Mouse (Mus musculus): ENCODE measurements around the gene Mdm4. TPM values are rescaled to one million over a fixed set of nuclear protein-coding genes. Genes with fewer than 3 reads are reported as not detected.
"Not testable (repeated sequence)": the region's sequence is repeated elsewhere in the genome, so short reads cannot be mapped to it uniquely, and the experiment has no call there.

Mdm4 gene
- polyA plus RNA-seq, 1 experiment from 2014 or later = 31.9 TPM

- Histone ChIP-seq H3K36me3 (peaks cover 96% of the 10 kb centered on the region), H3K27ac (no peak overlapping the region), H3K4me1 (replicated peaks) (no peaks in the 10 kb centered on the region), H3K4me3 (no peak overlapping the region), H3K27me3 (ENCODE audit: insufficient read depth, poor library complexity, severe bottlenecking) (no peaks in the 10 kb centered on the region), H3K9me3 (no peaks in the 10 kb centered on the region)
- DNase-seq (ENCODE audit: low spot score) = no peak
- 93% methylated on average over 12 of the region's 13 CpGs for WGBS
Measured at GRCm38 (mm10) chr1:133011955-133012841, 18.2 kb downstream of the Mdm4 start.

GRCm38 (mm10) chr1:133006571-133006970 lies 23.8 kb downstream of the Mdm4 start:
- WGBS = 91% methylated on average over 3 of the region's 3 CpGs

DNA sequence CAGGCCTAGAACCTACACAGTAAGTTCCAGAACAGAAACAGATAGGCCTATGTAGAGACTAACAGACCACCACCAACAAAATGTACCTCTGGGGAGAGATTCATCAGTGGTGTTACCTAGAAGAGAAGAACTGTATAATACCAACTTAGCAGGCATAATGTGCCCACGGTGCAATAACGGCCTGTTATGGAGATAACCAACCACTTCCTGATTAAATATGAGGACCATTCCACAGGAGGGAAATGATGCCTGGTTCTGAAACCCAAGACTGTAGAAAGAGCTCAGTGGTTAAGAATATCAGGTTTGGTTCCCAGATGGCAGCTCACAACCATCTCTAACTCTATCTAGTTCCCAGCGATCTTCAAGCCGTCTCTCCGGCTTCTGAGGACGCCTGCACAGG lies 30.0 kb downstream of the Mdm4 start:
- 96% methylated on average over 6 of the region's 6 CpGs for WGBS
- peaks cover 100% of the 10 kb centered on the region for H3K36me3 ChIP-seq
- H3K27ac ChIP-seq = no peak overlapping the region

More at GRCm38 (mm10) chr1:133006571-133006970, 23.8 kb downstream of the Mdm4 start:
- peaks cover 98% of the 10 kb centered on the region for H3K36me3 ChIP-seq
- H3K27ac ChIP-seq = no peak overlapping the region
- no peaks in the 10 kb centered on the region for H3K9me3 ChIP-seq
- no peak for DNase-seq (ENCODE audit: low spot score)
- H3K4me1 ChIP-seq (replicated peaks) = no peaks in the 10 kb centered on the region
- H3K4me3 ChIP-seq = no peak overlapping the region
- no peaks in the 10 kb centered on the region for H3K27me3 ChIP-seq (ENCODE audit: insufficient read depth, poor library complexity, severe bottlenecking)

DNA sequence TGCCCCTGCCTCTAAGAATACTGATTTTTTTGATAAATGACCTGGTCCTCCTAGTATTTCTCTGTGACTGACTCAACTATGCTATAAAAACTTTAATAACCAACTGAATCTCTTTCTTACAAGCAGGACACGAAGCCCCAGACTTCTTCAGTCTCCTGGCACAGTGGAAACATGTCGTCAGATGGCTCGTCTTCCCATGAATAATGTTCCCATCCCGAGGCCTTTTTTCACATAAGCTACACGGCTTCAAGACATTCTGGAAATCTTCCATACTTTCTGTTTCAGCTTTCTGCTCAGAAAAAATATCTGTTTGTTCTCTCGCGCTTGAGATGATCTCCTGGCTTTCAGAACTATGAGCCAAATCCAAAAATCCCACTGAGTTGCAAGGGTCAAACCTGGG lies 38.8 kb downstream of the Mdm4 start:
- WGBS = 96% methylated on average over 7 of the region's 7 CpGs
- Histone ChIP-seq H3K4me3 (no peak overlapping the region), H3K36me3 (peaks cover 97% of the 10 kb centered on the region), H3K27ac (no peak overlapping the region), H3K27me3 (ENCODE audit: insufficient read depth, poor library complexity, severe bottlenecking) (no peaks in the 10 kb centered on the region), H3K9me3 (no peaks in the 10 kb centered on the region), H3K4me1 (replicated peaks) (no peaks in the 10 kb centered on the region)
- no peak for DNase-seq (ENCODE audit: low spot score)

More for the DNA sequence above, 30.0 kb downstream of the Mdm4 start:
- Histone ChIP-seq H3K9me3 (no peaks in the 10 kb centered on the region), H3K4me1 (replicated peaks) (no peaks in the 10 kb centered on the region), H3K27me3 (ENCODE audit: insufficient read depth, poor library complexity, severe bottlenecking) (no peaks in the 10 kb centered on the region), H3K4me3 (no peak overlapping the region)
- no peak for DNase-seq (ENCODE audit: low spot score)

GRCm38 (mm10) chr1:132990733-132991132 lies 39.6 kb downstream of the Mdm4 start:
- WGBS = 97% methylated on average over 3 of the region's 3 CpGs

DNA sequence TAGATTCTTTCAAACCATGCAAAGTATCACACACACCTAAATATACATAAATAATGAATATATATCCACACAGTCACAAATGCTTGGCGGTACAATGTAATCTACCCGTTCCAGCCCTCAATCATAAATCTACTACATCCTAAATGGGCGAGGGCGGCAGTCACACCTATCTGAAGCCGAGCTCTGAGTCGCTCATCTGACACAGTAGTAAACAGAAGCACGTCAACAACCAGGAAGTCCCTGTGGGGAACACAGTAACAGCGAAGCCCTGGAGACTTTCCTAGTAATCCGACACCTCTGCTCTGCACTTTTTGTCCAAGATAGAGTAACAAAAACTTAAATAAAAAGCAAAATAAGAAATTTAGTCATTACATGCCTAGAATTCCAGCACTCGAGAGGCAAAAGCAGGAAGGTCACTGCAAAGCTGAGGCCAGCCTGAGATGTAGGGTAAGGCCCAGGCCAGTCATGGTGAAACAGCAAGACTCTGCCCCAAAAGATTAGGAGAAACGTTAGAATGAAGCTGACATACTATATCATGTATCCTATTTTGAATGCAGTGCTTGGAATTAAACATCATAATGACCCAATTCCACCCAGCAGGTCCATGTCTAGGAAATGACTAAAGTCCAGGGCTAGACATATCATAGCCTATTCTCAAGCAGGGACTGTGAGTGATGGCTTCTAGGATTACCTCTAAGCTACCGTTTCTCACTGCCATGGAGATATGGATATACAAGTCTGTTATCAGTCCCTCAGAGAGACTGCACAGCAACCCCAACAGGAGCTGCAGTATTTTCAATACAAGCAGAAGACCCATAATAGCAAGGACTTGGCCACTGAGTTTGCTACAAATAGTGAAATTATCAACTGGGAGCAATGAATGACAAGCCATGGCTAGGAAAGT lies 41.6 kb downstream of the Mdm4 start:
- not testable (repeated sequence) for DNase-seq (ENCODE audit: low spot score); H3K27ac ChIP-seq; H3K27me3 ChIP-seq (ENCODE audit: insufficient read depth, poor library complexity, severe bottlenecking); H3K4me3 ChIP-seq; H3K4me1 ChIP-seq (replicated peaks); H3K9me3 ChIP-seq
- H3K36me3 ChIP-seq = peaks cover 97% of the 10 kb centered on the region
- 87% methylated on average over 12 of the region's 12 CpGs for WGBS

More at GRCm38 (mm10) chr1:132990733-132991132, 39.6 kb downstream of the Mdm4 start:
- no peak for DNase-seq (ENCODE audit: low spot score)
- Histone ChIP-seq H3K27ac (no peak overlapping the region), H3K36me3 (peaks cover 97% of the 10 kb centered on the region), H3K27me3 (ENCODE audit: insufficient read depth, poor library complexity, severe bottlenecking) (no peaks in the 10 kb centered on the region), H3K4me3 (no peak overlapping the region), H3K9me3 (no peaks in the 10 kb centered on the region), H3K4me1 (replicated peaks) (no peaks in the 10 kb centered on the region)

- no peak overlapping the region for H3K27ac ChIP-seq
- peak; percentile 73 for DNase-seq (ENCODE audit: low spot score)
- H3K27me3 ChIP-seq (ENCODE audit: insufficient read depth, poor library complexity, severe bottlenecking) = no peaks in the 10 kb centered on the region
- no peaks in the 10 kb centered on the region for H3K4me1 ChIP-seq (replicated peaks)
- H3K9me3 ChIP-seq = no peaks in the 10 kb centered on the region
- peaks cover 82% of the 10 kb centered on the region for H3K36me3 ChIP-seq
- H3K4me3 ChIP-seq = no peak overlapping the region
- 61% methylated on average over 7 of the region's 7 CpGs for WGBS
Measured at GRCm38 (mm10) chr1:132982728-132983127, 47.6 kb downstream of the Mdm4 start.

GRCm38 (mm10) chr1:132981232-132981631 lies 49.1 kb downstream of the Mdm4 start:
- Histone ChIP-seq H3K9me3 (no peaks in the 10 kb centered on the region), H3K36me3 (peaks cover 77% of the 10 kb centered on the region), H3K4me1 (replicated peaks) (no peaks in the 10 kb centered on the region), H3K27ac (no peak overlapping the region), H3K4me3 (no peak overlapping the region), H3K27me3 (ENCODE audit: insufficient read depth, poor library complexity, severe bottlenecking) (no peaks in the 10 kb centered on the region)
- no peak for DNase-seq (ENCODE audit: low spot score)
- 94% methylated on average over 6 of the region's 6 CpGs for WGBS

- no peaks in the 10 kb centered on the region for H3K27me3 ChIP-seq (ENCODE audit: insufficient read depth, poor library complexity, severe bottlenecking)
- H3K9me3 ChIP-seq = no peaks in the 10 kb centered on the region
- H3K4me3 ChIP-seq = no peak overlapping the region
- no peaks in the 10 kb centered on the region for H3K4me1 ChIP-seq (replicated peaks)
- no peak for DNase-seq (ENCODE audit: low spot score)
- peaks cover 44% of the 10 kb centered on the region for H3K36me3 ChIP-seq
- 88% methylated on average over 1 of the region's 1 CpGs for WGBS
- H3K27ac ChIP-seq = no peak overlapping the region
Measured at GRCm38 (mm10) chr1:132977402-132977801, 53.0 kb downstream of the Mdm4 start.

DNA sequence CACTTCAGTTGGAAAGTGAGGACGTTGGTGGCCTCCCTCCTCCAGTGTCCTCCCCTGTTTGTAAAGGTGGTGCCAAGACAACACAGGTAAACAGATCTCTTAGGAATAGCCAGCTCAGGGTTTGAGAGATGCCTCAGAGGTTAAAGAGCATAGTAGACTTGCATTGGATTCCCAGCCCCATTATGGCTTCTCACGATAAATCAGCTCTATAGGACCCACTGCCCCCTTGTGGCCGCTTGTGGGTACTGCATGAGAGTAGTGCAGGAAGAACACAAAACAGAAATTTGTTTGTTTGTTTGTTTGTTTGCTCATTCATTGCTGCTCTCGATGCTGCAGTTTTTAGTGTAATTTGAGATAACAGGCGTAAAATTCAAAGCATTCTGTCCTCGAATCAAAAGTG lies 61.7 kb downstream of the Mdm4 start:
- Histone ChIP-seq H3K36me3 (no peaks in the 10 kb centered on the region; the same call in 1 of the 2 replicates), H3K27me3 (ENCODE audit: insufficient read depth, poor library complexity, severe bottlenecking) (no peaks in the 10 kb centered on the region), H3K4me3 (no peak overlapping the region), H3K27ac (no peak overlapping the region), H3K4me1 (replicated peaks) (no peaks in the 10 kb centered on the region), H3K9me3 (0 out of 2 replicates have a peak, but pooled peaks cover 3% of the 10 kb centered on the region)
- 32% methylated on average over 6 of the region's 6 CpGs for WGBS
- DNase-seq (ENCODE audit: low spot score) = peak; percentile 56

DNA sequence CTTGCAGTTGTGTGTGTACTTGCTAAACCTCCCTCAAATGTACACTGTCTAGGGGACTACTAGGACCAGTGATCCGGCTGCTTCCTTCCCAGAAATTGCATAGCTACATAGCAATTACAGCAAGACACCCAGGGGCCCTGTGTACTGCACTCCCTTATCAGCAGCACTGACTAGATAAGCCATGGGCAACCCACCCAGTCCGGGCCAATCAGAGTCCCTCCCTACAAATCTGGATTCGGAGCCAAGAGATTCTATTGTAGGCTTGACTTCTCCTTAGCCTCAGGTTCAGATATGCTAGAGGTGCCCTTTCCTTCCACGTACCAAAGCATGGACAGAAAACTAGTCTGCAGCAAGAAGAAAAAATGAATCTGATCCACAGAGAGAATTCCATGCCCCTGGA lies 65.7 kb downstream of the Mdm4 start:
- Histone ChIP-seq H3K4me3 (no peak overlapping the region), H3K27me3 (ENCODE audit: insufficient read depth, poor library complexity, severe bottlenecking) (no peaks in the 10 kb centered on the region), H3K4me1 (replicated peaks) (no peaks in the 10 kb centered on the region), H3K27ac (no peak overlapping the region), H3K36me3 (no peaks in the 10 kb centered on the region), H3K9me3 (no peaks in the 10 kb centered on the region)
- 90% methylated on average over 4 of the region's 4 CpGs for WGBS
- no peak for DNase-seq (ENCODE audit: low spot score)

GRCm38 (mm10) chr1:132964106-132964505 lies 66.3 kb downstream of the Mdm4 start:
- Histone ChIP-seq H3K36me3 (no peaks in the 10 kb centered on the region), H3K27ac (no peak overlapping the region), H3K4me3 (no peak overlapping the region), H3K27me3 (ENCODE audit: insufficient read depth, poor library complexity, severe bottlenecking) (no peaks in the 10 kb centered on the region), H3K4me1 (replicated peaks) (no peaks in the 10 kb centered on the region), H3K9me3 (no peaks in the 10 kb centered on the region)
- WGBS = 83% methylated on average over 2 of the region's 2 CpGs
- DNase-seq (ENCODE audit: low spot score) = no peak

- Histone ChIP-seq H3K27ac (no peak overlapping the region), H3K4me3 (no peak overlapping the region), H3K27me3 (ENCODE audit: insufficient read depth, poor library complexity, severe bottlenecking) (no peaks in the 10 kb centered on the region), H3K4me1 (replicated peaks) (no peaks in the 10 kb centered on the region), H3K36me3 (no peaks in the 10 kb centered on the region), H3K9me3 (no peaks in the 10 kb centered on the region)
- DNase-seq (ENCODE audit: low spot score) = no peak
- WGBS = 93% methylated on average over 3 of the region's 3 CpGs
Measured at GRCm38 (mm10) chr1:132961751-132962150, 68.6 kb downstream of the Mdm4 start.
